Mouse (Mus musculus): ENCODE results near the gene Cyba.

DNA sequence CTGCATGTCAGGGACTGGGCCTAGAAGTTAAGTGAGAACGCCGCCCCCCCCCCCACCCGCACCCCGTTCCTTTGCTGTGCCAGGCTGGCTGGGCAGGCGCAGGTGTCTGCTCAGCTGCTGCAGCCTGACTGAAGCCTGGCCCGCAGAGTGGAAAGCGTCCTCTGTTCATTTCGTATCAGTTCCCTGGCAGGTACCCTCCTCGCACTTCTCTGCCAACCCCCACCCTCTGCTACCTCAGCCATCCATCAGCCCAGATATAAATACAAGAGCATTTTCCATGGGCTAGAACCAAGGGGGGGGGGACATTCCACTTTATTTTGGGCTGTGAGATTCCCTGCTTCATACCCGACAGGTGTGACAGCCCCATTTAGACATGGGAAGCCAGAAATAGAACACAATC lies 19.4 kb upstream of the Cyba start:
- TF ChIP-seq CTCF (conservative IDR thresholded peaks at IDR 0.05 in 1 of 2, IDR thresholded peaks at IDR 0.05 in 1 of 2; ENCODE audit: low read depth in 2 of 2, low read length in 2 of 2) (no peak), E2F4 (IDR thresholded peaks at IDR 0.05; ENCODE audit: insufficient replicate concordance, low read depth, low read length) (no peak), BHLHE40 (IDR thresholded peaks at IDR 0.05; ENCODE audit: low read depth, low read length) (no peak), EP300 (IDR thresholded peaks at IDR 0.05; ENCODE audit: low read length) (no peak), POLR2A (IDR thresholded peaks at IDR 0.05; ENCODE audit: low read depth, low read length) (no peak), TBP (conservative IDR thresholded peaks at IDR 0.05; ENCODE audit: low read depth, low read length) (no peak), SMC3 (IDR thresholded peaks at IDR 0.05; ENCODE audit: low read depth, low read length) (no peak)

Measured in CH12.LX (cell line).